Mouse (Mus musculus): ENCODE results near the gene Ccnd1.

Ccnd1 gene

GRCm38 (mm10) chr7:144939344-144940002 is at the start of gene Ccnd1:
TSS of gene Ccnd1 (minus strand) at chr7:144939925.
- peak; percentile 74 for DNase-seq (ENCODE audit: low spot score)

GRCm38 (mm10) chr7:144988856-144989255 is 49.1 kb upstream of the Ccnd1 start:
- DNase-seq (ENCODE audit: low spot score) = no peak

- DNase-seq (ENCODE audit: low spot score) = no peak
These were observed 45.4 kb upstream of the Ccnd1 start for GRCm38 (mm10) chr7:144985100-144985499.

GRCm38 (mm10) chr7:144982358-144983110 is 42.8 kb upstream of the Ccnd1 start:
- DNase-seq (ENCODE audit: low spot score) = no peak

- no peak for DNase-seq (ENCODE audit: low spot score)
These were observed 41.8 kb upstream of the Ccnd1 start for GRCm38 (mm10) chr7:144981426-144982079.

GRCm38 (mm10) chr7:144979814-144980213 is 40.1 kb upstream of the Ccnd1 start:
- no peak for DNase-seq (ENCODE audit: low spot score)

- DNase-seq (ENCODE audit: low spot score) = no peak
These were observed 37.4 kb upstream of the Ccnd1 start for GRCm38 (mm10) chr7:144977121-144977520.

- DNase-seq (ENCODE audit: low spot score) = no peak
These were observed 33.7 kb upstream of the Ccnd1 start for GRCm38 (mm10) chr7:144973461-144973860.

GRCm38 (mm10) chr7:144971769-144972168 is 32.0 kb upstream of the Ccnd1 start:
- DNase-seq (ENCODE audit: low spot score) = no peak

- no peak for DNase-seq (ENCODE audit: low spot score)
These were observed 31.5 kb upstream of the Ccnd1 start for GRCm38 (mm10) chr7:144970997-144971768.

GRCm38 (mm10) chr7:144965893-144966292 is 26.2 kb upstream of the Ccnd1 start:
- DNase-seq (ENCODE audit: low spot score) = no peak

GRCm38 (mm10) chr7:144964316-144964715 is 24.6 kb upstream of the Ccnd1 start:
- no peak for DNase-seq (ENCODE audit: low spot score)

- no peak for DNase-seq (ENCODE audit: low spot score)
These were observed 24.2 kb upstream of the Ccnd1 start for GRCm38 (mm10) chr7:144963911-144964310.

GRCm38 (mm10) chr7:144958509-144959395 is 19.0 kb upstream of the Ccnd1 start:
- no peak for DNase-seq (ENCODE audit: low spot score)

- DNase-seq (ENCODE audit: low spot score) = peak; percentile 80
These were observed 3.5 kb upstream of the Ccnd1 start for GRCm38 (mm10) chr7:144943254-144943653.

- DNase-seq (ENCODE audit: low spot score) = no peak
These were observed 3.0 kb upstream of the Ccnd1 start for GRCm38 (mm10) chr7:144942744-144943135.

- peak; percentile 50 for DNase-seq (ENCODE audit: low spot score)
These were observed 2.5 kb upstream of the Ccnd1 start for GRCm38 (mm10) chr7:144942071-144942743.

GRCm38 (mm10) chr7:144941242-144941831 is 1.6 kb upstream of the Ccnd1 start:
- peak; percentile 91 for DNase-seq (ENCODE audit: low spot score)

- DNase-seq (ENCODE audit: low spot score) = peak; percentile 31
These were observed 860 bp upstream of the Ccnd1 start for GRCm38 (mm10) chr7:144940585-144940984.

- no peak for DNase-seq (ENCODE audit: low spot score)
These were observed 362 bp upstream of the Ccnd1 start for GRCm38 (mm10) chr7:144940003-144940571.
